Mouse (Mus musculus): ENCODE measurements around the gene Il4. TPM values are rescaled to one million over a fixed set of nuclear protein-coding genes. Genes with fewer than 3 reads are reported as not detected.
A peak's percentile ranks its signal among the peaks of the same experiment; 100 is the strongest.
"Not testable (repeated sequence)": the region's sequence is repeated elsewhere in the genome, so short reads cannot be mapped to it uniquely, and the experiment has no call there.

Gene Il4
- total RNA-seq, 2 experiments from 2014 or later, result not detected

- intact Hi-C loops (cut with DNase I), result no loop called here
- DNase-seq, result no peak
Observed at GRCm38 (mm10) chr11:53580562-53580961, 37.9 kb downstream of the Il4 start.

GRCm38 (mm10) chr11:53567224-53568014 is 51.0 kb downstream of the Il4 start, which contains the start of gene Kif3a:
TSS of gene Kif3a (plus strand) at chr11:53567379.
- intact Hi-C loops (cut with DNase I), result loop anchor here (10.0 kb wide), 1 partner anchor 93 kb away; the partner anchor contains the start of gene Gm9837

GRCm38 (mm10) chr11:53566646-53567045 is 51.8 kb downstream of the Il4 start:
- intact Hi-C loops (cut with DNase I), result loop anchor here (10.0 kb wide), 1 partner anchor 92 kb away; the partner anchor contains the start of gene Gm9837
- DNase-seq, result no peak

More at GRCm38 (mm10) chr11:53567224-53568014, 51.0 kb downstream of the Il4 start, which contains the start of gene Kif3a:
- DNase-seq, result peak; percentile 92 to 93

GRCm38 (mm10) chr11:53561986-53562385 is 56.5 kb downstream of the Il4 start:
- intact Hi-C loops (cut with DNase I), result loop anchor here (10.0 kb wide), 1 partner anchor 87 kb away; the partner anchor contains the start of gene Gm9837
- DNase-seq, result no peak

GRCm38 (mm10) chr11:53559980-53560379 is 58.5 kb downstream of the Il4 start:
- intact Hi-C loops (cut with DNase I), result loop anchor here (10.0 kb wide), 1 partner anchor 85 kb away; the partner anchor contains the start of gene Gm9837
- DNase-seq, result not testable (repeated sequence)

- DNase-seq; intact Hi-C loops (cut with DNase I): not testable (repeated sequence)
Observed at GRCm38 (mm10) chr11:53557992-53558391, 60.5 kb downstream of the Il4 start.

GRCm38 (mm10) chr11:53556529-53556928 is 61.9 kb downstream of the Il4 start:
- intact Hi-C loops (cut with DNase I); DNase-seq: not testable (repeated sequence)

Other genes starting within 250 kb of the Il4 start
- gene Leap2, start 195.5 kb downstream of the Il4 start, total RNA-seq (2021), result not detected
- gene Uqcrq, start 187.8 kb downstream of the Il4 start, total RNA-seq (2021), result 1,000 to 10,000 TPM; 1,256 to 1,362 TPM
- gene Gdf9, start 187.6 kb downstream of the Il4 start, total RNA-seq (2021), result under 1 TPM in 1 of 2 experiments, not detected in 1; 0.17 TPM
- gene Gm10447, start 161.6 kb downstream of the Il4 start, total RNA-seq (2021), result not detected
- gene Shroom1, start 161.5 kb downstream of the Il4 start, total RNA-seq (2021), result under 1 TPM; 0.38 to 0.59 TPM
- gene Gm9837, start 148.2 kb downstream of the Il4 start, total RNA-seq (2021), result not detected
- not detected for gene Gm9945, start 138.5 kb downstream of the Il4 start, total RNA-seq (2021)
- gene Sowaha, start 138.4 kb downstream of the Il4 start, total RNA-seq (2021), result under 1 TPM; 0.08 to 0.12 TPM
- 10 to 100 TPM; 11.7 to 15.5 TPM for gene Sept8, start 99.4 kb downstream of the Il4 start, total RNA-seq (2021)
- gene Kif3a, start 51.3 kb downstream of the Il4 start, total RNA-seq (2021), result 1 to 10 TPM; 3.2 to 4.9 TPM
- not detected for gene Il13, start 16.0 kb upstream of the Il4 start, total RNA-seq (2021)
- 1 to 10 TPM; 3.5 to 4.8 TPM for gene Rad50, start 88.7 kb upstream of the Il4 start, total RNA-seq (2021)
- not detected for gene Il5, start 102.1 kb upstream of the Il4 start, total RNA-seq (2021)
- 1 to 10 TPM; 6.6 to 7.4 TPM for gene Irf1, start 151.3 kb upstream of the Il4 start, total RNA-seq (2021)
- gene Gm17334, start 154.5 kb upstream of the Il4 start, total RNA-seq (2021), result under 1 TPM in 1 of 2 experiments, not detected in 1; 0.31 TPM
- gene Gm12216, start 240.6 kb upstream of the Il4 start, total RNA-seq (2021), result 1 to 10 TPM; 1.6 to 2.1 TPM